ENCODE assay signal across 25 mouse cellular contexts in the genomic region with DNA sequence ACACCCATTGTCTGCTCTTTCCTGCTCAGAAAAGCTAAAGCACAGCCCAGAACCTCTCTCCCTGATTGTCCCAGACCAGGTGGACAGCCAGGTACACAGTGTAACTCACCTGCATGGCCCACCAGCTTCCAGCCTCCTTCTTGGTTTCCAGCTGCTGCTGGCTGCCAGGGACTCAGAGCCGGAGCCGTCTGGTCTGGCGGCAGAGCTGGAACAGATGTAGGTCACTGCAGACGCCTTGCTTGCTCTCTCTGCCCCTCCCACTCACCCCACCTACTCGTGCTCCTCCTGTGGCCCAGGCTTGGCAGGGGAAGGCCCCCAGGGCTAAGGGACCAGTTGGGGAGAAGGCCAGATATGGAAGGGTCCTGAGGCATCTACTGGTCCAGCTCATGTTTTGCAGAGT. TPM values are rescaled to one million over a fixed set of nuclear protein-coding genes. Genes with fewer than 3 reads are reported as not detected.
"Had no signal": no experiment of that assay in that cellular context is flagged by ENCODE, and none has a peak within 500 bp of the region (broad histone marks: within the 10 kb centered on the region; RNA-seq: fewer than 3 reads in every experiment).

No protein-coding gene starts in this region.

- H3K4me1 ChIP-seq: limb, embryonic 12.5 days; limb, embryonic 15.5 days; midbrain, embryonic 13.5 days; neural tube, embryonic 13.5 days; stomach, embryonic 15.5 days had no signal

- H3K4me3 ChIP-seq: layer of hippocampus, adult 2 months; limb, embryonic 12.5 days; limb, embryonic 15.5 days; midbrain, embryonic 10.5 days; midbrain, embryonic 13.5 days; myocyte; neural tube, embryonic 13.5 days; stomach, embryonic 15.5 days had no signal

- H3K27me3 ChIP-seq: limb, embryonic 12.5 days; limb, embryonic 15.5 days; neural tube, embryonic 13.5 days; stomach, embryonic 15.5 days had no signal

- H3K9ac ChIP-seq: limb, embryonic 12.5 days; limb, embryonic 15.5 days; liver, embryonic 14.5 days; liver, postnatal 0 days; lung, embryonic 14.5 days; midbrain, embryonic 13.5 days; neural tube, embryonic 13.5 days; stomach, embryonic 15.5 days had no signal

- H3K27ac ChIP-seq: layer of hippocampus, adult 2 months; limb, embryonic 12.5 days; limb, embryonic 15.5 days; liver, embryonic 14.5 days; macrophage; midbrain, embryonic 10.5 days; midbrain, embryonic 13.5 days; neural tube, embryonic 13.5 days; stomach, embryonic 15.5 days had no signal

- DNase-seq: layer of hippocampus, adult 9-11 months; liver, postnatal 0 days; lung, embryonic 14.5 days; right cerebral cortex, adult 18-20 months; right cerebral cortex, postnatal 14 days; right cerebral cortex, postnatal 4 days; thymus, postnatal 25 days had no signal

- H3K36me3 ChIP-seq: limb, embryonic 12.5 days; limb, embryonic 15.5 days; midbrain, embryonic 10.5 days; midbrain, embryonic 13.5 days; neural tube, embryonic 13.5 days; stomach, embryonic 15.5 days had no signal

- H3K9me3 ChIP-seq: limb, embryonic 12.5 days; limb, embryonic 15.5 days; midbrain, embryonic 10.5 days; midbrain, embryonic 13.5 days; neural tube, embryonic 13.5 days; stomach, embryonic 15.5 days had no signal

- ATAC-seq: intestine, postnatal 0 days; liver, postnatal 0 days; lung, postnatal 0 days; midbrain, embryonic 13.5 days; midbrain, embryonic 16.5 days had no signal

- H3K4me2 ChIP-seq: limb, embryonic 12.5 days; limb, embryonic 15.5 days; liver, embryonic 11.5 days; lung, embryonic 14.5 days; midbrain, embryonic 13.5 days; neural tube, embryonic 13.5 days; stomach, embryonic 15.5 days had no signal

RNA-seq across cellular contexts. Expression of a gene that starts 22.0 kb away (rescaled TPM):
- total RNA-seq: megakaryocyte, adult 5-6 weeks; monocyte, adult 5-6 weeks had no signal
- polyA plus RNA-seq: intestine, embryonic 14.5 days; large intestine, adult 2 months; liver, embryonic 11.5 days; liver, embryonic 14.5 days; liver, postnatal 0 days; lung, embryonic 14.5 days; lung, postnatal 0 days; macrophage; midbrain, embryonic 10.5 days; midbrain, embryonic 13.5 days; midbrain, embryonic 16.5 days; neural tube, embryonic 13.5 days had no signal
